Mouse (Mus musculus) kidney, adult 2 months (tissue): Measurements from ENCODE around the gene Fbxw8. TPM values are rescaled to one million over a fixed set of nuclear protein-coding genes. Genes with fewer than 3 reads are reported as not detected.

Source experiments
- DNase-seq: peaks from one replicate; pipeline ENCODE4 v3.0.0; 2021
- H3K27ac ChIP-seq: fragments of 200-500 bp; 2 replicates; pipeline ENCODE4 v1.5.1; 2012; ENCODE audit warnings: low read depth, low read length, control low read depth, inconsistent platforms; ENCODE audit not compliant: insufficient read depth
- H3K27me3 ChIP-seq: fragments of 200-500 bp; replicated peaks from 2 replicates; pipeline ENCODE4 v1.6.1; 2012; ENCODE audit warnings: mild to moderate bottlenecking, moderate library complexity, low read length, inconsistent platforms; ENCODE audit not compliant: control insufficient read depth, insufficient read depth
- H3K36me3 ChIP-seq: fragments of 200-500 bp; 2 replicates; pipeline ENCODE4 v1.6.1; 2012; ENCODE audit warnings: mild to moderate bottlenecking, moderate library complexity, low read length, inconsistent platforms; ENCODE audit not compliant: control insufficient read depth, insufficient read depth
- H3K4me1 ChIP-seq: fragments of 200-500 bp; 2 replicates; pipeline ENCODE4 v1.6.1; 2011; ENCODE audit warnings: low read length; ENCODE audit not compliant: control insufficient read depth, insufficient read depth
- H3K4me3 ChIP-seq: fragments of 200-500 bp; 2 replicates; pipeline ENCODE4 v1.5.1; 2011; ENCODE audit warnings: mild to moderate bottlenecking, low read depth, low read length, control low read depth; ENCODE audit not compliant: insufficient read depth
- CTCF ChIP-seq: fragments of 200-500 bp; conservative IDR thresholded peaks from 2 replicates; pipeline ENCODE4 v1.5.1; 2011; ENCODE audit warnings: low read depth, mild to moderate bottlenecking, control low read depth, low read length, moderate library complexity, mixed read lengths; ENCODE audit not compliant: insufficient read depth, insufficient read length
- POLR2A ChIP-seq: fragments of 200-500 bp; IDR thresholded peaks from one replicate; pipeline ENCODE4 v1.6.1; 2011; ENCODE audit warnings: low read depth, low read length, control low read depth
- WGBS: fragments of 180-500 bp; shearing (Covaris S2); methylation state at CpG from one replicate; pipeline ENCODE4 v1.1.7; 2018; 5-methylcytosine and 5-hydroxymethylcytosine counted together
- polyA plus RNA-seq: library from polyadenylated mRNA; depleted of rRNA; stranded (reverse); fragments of >200 nt; gene quantifications from 2 replicates; pipeline ENCODE4 v1.2.3, GENCODE M21; 2012

Gene Fbxw8
- polyA plus RNA-seq, 1 experiment: 60.8 TPM

DNA sequence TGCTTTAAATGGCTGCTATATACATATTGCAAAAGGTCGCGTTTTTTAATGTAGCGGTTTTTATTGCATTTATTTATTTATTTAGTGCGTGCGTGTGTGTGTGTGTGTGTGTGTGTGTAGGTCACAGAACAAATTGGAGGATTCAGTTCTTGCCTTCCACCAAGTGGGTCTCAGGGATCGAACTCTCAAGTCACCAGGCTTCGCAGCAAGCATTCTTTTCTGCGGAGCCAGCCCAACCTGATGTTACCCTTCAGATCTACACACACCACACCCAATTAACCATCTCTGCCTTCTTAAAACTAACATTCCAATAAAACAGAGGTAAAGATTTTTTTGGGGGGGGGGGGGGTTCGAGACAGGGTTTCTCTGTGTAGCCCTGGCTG, 292 bp upstream of the Fbxw8 start:
- Histone ChIP-seq H3K4me1 (no peaks in the 10 kb centered on the region), H3K36me3 (no peaks in the 10 kb centered on the region), H3K4me3 (peak overlapping the region; percentile 73), H3K27ac (no peak overlapping the region), H3K27me3 (no peaks in the 10 kb centered on the region)
- TF ChIP-seq CTCF (no peak), POLR2A (no peak)
- 21% methylated on average over 9 of the region's 9 CpGs for WGBS
- no peak for DNase-seq

- H3K4me3 ChIP-seq: no peak overlapping the region
- peaks cover 6% of the 10 kb centered on the region for H3K4me1 ChIP-seq
- no peak overlapping the region for H3K27ac ChIP-seq
- TF ChIP-seq POLR2A: no peak
- TF ChIP-seq CTCF: no peak
- DNase-seq: no peak
- H3K36me3 ChIP-seq: no peaks in the 10 kb centered on the region
- no peaks in the 10 kb centered on the region for H3K27me3 ChIP-seq
- WGBS: 63% methylated on average over 3 of the region's 3 CpGs
Observed at GRCm38 (mm10) chr5:118149711-118150110, 5.6 kb downstream of the Fbxw8 start.

- no peak for DNase-seq
- Histone ChIP-seq H3K27ac (no peak overlapping the region), H3K36me3 (no peaks in the 10 kb centered on the region), H3K27me3 (no peaks in the 10 kb centered on the region), H3K4me3 (no peak overlapping the region), H3K4me1 (peaks cover 24% of the 10 kb centered on the region)
- TF ChIP-seq CTCF (no peak), POLR2A (no peak)
- whole genome bisulfite sequencing: 57% methylated on average over 10 of the region's 10 CpGs
Observed at GRCm38 (mm10) chr5:118147264-118147663, 8.0 kb downstream of the Fbxw8 start.

GRCm38 (mm10) chr5:118145999-118146679, 9.1 kb downstream of the Fbxw8 start:
- no peaks in the 10 kb centered on the region for H3K27me3 ChIP-seq
- no peak overlapping the region for H3K4me3 ChIP-seq
- no peak for TF ChIP-seq POLR2A
- TF ChIP-seq CTCF: no peak
- no peak overlapping the region for H3K27ac ChIP-seq
- 57% methylated on average over 15 of the region's 15 CpGs for WGBS
- peaks cover 25% of the 10 kb centered on the region for H3K4me1 ChIP-seq
- H3K36me3 ChIP-seq: no peaks in the 10 kb centered on the region
- peak; percentile 38 for DNase-seq

DNA sequence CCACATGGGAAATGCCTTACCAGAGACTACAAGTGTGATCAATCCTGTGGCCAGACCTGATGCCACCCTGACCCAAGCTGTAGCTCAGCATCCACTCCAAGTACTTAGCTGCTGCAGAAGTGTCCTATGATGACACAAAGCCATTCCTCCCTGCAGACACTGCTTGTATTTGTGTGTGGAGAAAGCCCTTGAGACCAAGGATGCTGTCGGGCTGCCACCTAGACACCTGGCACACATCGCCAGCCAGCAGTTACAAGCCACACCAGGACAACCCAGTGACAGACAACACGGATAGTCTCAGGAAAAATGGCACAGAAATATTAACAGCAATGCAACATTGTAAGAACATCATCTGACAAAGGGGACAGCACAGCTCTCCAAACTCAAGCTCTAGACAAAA, 9.8 kb downstream of the Fbxw8 start:
- TF ChIP-seq POLR2A (no peak), CTCF (no peak)
- Histone ChIP-seq H3K27ac (no peak overlapping the region), H3K27me3 (no peaks in the 10 kb centered on the region), H3K4me1 (peaks cover 25% of the 10 kb centered on the region), H3K36me3 (no peaks in the 10 kb centered on the region), H3K4me3 (no peak overlapping the region)
- DNase-seq: no peak
- 95% methylated on average over 3 of the region's 3 CpGs for WGBS

GRCm38 (mm10) chr5:118144770-118145169, 10.5 kb downstream of the Fbxw8 start:
- H3K4me3 ChIP-seq: no peak overlapping the region
- TF ChIP-seq CTCF (no peak), POLR2A (no peak)
- peaks cover 25% of the 10 kb centered on the region for H3K4me1 ChIP-seq
- 77% methylated on average over 6 of the region's 6 CpGs for WGBS
- no peak for DNase-seq
- 0 out of 2 replicates have a peak overlapping the region, but pooled peaks have one; percentile 71 for H3K27ac ChIP-seq
- H3K36me3 ChIP-seq: no peaks in the 10 kb centered on the region
- no peaks in the 10 kb centered on the region for H3K27me3 ChIP-seq

DNA sequence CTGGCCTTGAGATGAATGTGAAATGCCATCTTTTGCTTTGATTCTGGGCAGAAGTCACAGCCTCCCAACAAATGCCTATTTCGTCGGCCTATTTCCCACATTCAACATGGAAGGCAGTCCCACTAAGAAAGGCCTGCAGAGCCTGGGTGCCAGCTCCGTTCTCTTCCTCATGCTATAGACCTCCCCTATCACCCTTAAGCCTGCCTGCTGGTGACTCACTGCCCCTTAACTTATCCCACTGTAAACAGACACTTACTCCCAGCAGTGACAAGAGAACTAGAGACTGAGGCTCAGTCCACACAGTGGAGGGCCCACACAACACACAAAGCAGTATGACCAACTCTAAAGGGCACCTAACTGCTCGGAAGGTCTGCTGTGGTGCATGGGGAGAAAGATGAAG, 10.9 kb downstream of the Fbxw8 start:
- DNase-seq: no peak
- no peaks in the 10 kb centered on the region for H3K36me3 ChIP-seq
- peak overlapping the region; percentile 71 for H3K27ac ChIP-seq
- no peaks in the 10 kb centered on the region for H3K27me3 ChIP-seq
- H3K4me1 ChIP-seq: peaks cover 25% of the 10 kb centered on the region
- H3K4me3 ChIP-seq: no peak overlapping the region
- TF ChIP-seq CTCF (no peak), POLR2A (no peak)
- WGBS: 83% methylated on average over 4 of the region's 4 CpGs
